Mouse (Mus musculus): Measurements from ENCODE around the gene Vsig1. TPM values are rescaled to one million over a fixed set of nuclear protein-coding genes. Genes with fewer than 3 reads are reported as not detected.
A peak's percentile ranks its signal among the peaks of the same experiment; 100 is the strongest.

Gene Vsig1
- total RNA-seq (2021) = not detected
- long read RNA-seq, experiment 1 = 0 reads
- long read RNA-seq, experiment 2 = 0 reads

- no peak for DNase-seq (ENCODE audit: low spot score in 2 of 2)
Measured at GRCm38 (mm10) chrX:140907360-140907759, at the start of gene Vsig1. TSS of gene Vsig1 (plus strand) at chrX:140907608.

- no peak for DNase-seq (ENCODE audit: low spot score in 2 of 2)
Measured at GRCm38 (mm10) chrX:140862760-140863159, 44.6 kb upstream of the Vsig1 start.

GRCm38 (mm10) chrX:140863431-140863830, 44.0 kb upstream of the Vsig1 start:
- DNase-seq (ENCODE audit: low spot score in 2 of 2) = no peak

DNA sequence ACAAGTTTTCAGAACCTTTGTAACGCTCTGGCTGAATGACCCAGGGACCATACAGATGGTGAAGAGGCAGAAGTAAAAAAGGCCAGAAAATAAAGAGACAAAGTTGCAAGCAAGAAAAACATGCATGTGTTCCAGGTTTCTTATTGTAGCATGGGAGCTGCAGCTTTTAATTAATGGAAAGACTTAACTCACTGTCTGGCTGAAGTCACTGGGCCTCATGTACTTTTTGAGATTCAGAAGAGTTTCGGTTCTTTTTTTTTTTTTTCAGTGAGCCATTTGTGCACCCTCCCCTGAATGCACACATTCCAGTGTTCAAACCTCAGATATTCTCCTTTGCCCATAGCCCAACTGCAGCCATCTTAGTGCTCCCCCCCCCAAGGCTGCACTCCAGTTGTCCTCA, 20.2 kb upstream of the Vsig1 start:
- DNase-seq (ENCODE audit: low spot score in 2 of 2) = no peak

DNA sequence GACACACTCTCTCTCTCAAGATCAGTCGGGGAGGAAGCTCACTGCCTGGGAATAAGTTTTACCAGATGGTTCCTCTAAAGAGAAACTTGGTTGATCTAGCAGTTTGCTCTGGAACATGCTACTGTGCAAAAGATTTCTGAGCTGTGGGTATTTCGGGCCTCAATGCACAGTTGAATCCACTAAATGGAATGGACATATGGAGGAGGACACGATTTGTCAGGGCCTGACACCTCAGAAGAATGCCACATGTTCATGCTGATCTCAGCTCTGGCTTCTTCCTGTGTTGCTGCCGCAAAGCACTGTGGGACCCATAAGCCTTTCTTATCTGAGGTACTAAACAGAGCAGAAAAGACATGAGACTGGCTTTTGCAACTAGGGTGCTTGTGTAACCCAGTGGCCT, 15.6 kb upstream of the Vsig1 start:
- DNase-seq (ENCODE audit: low spot score in 2 of 2) = no peak

- no peak for DNase-seq (ENCODE audit: low spot score in 2 of 2)
Measured at GRCm38 (mm10) chrX:140903487-140903886, 3.9 kb upstream of the Vsig1 start.

- DNase-seq (ENCODE audit: low spot score in 2 of 2) = no peak
Measured at GRCm38 (mm10) chrX:140921321-140921720, 13.9 kb downstream of the Vsig1 start.

DNA sequence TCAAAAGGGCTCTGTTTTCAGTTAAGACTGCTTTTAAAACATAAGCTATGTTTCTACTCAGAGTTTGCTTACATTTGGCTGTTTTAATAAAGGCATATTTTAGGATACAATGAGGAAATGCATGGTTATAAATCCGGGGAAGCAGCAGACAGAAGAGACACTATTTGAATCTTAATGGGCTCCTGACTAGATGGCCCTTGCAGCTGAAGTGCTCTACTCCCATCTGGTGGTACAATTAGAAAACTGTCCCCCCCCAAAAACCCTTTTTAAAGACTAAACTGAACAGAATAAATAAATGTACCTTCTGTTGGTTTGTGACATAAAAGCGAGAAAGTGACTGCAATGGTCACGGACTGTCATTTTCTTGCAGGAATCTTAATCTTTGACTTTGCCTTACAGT, 24.7 kb downstream of the Vsig1 start:
- peak in 1 of 2 experiments; percentile 35 for DNase-seq (ENCODE audit: low spot score in 2 of 2)

DNA sequence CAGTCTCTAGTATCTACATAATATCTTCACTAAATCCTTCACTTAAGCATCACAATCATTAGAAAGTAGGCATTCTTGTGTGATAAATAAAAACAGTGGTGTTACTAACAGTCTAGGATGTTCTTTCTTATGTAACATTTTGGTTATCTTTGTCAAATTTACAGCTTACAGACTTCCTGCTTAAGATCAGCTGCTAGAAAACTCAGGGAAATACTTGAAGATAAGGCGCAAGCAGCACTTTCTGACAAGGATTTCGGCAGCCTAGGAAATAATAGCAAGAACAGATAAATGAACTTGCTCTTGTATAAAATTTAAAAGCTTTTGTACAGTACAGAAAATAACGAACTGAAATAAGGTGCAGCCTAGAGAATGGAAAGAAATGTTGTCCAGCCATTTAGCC, 25.9 kb downstream of the Vsig1 start:
- no peak for DNase-seq (ENCODE audit: low spot score in 2 of 2)

DNA sequence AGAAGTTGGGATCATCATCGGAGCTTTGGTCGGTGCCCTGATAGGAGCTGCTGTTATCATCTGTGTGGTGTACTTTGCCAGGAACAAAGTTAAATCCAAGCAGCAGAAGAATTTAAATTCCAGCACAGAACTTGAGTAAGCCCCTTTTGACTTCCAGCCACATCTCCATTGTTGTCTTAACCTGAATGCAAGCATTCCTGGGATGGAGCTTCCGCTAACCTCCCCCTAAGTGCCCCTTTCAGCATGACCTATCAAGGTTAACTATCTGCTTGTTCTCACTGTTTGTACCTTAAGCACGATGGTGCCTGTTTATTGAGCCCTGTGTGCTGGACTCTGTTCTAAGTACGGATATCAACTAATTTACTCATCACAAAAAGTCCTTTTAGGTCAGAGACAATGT, 28.9 kb downstream of the Vsig1 start:
- no peak for DNase-seq (ENCODE audit: low spot score in 2 of 2)

- DNase-seq (ENCODE audit: low spot score in 2 of 2) = no peak
Measured at GRCm38 (mm10) chrX:140953618-140954017, 46.2 kb downstream of the Vsig1 start.

DNA sequence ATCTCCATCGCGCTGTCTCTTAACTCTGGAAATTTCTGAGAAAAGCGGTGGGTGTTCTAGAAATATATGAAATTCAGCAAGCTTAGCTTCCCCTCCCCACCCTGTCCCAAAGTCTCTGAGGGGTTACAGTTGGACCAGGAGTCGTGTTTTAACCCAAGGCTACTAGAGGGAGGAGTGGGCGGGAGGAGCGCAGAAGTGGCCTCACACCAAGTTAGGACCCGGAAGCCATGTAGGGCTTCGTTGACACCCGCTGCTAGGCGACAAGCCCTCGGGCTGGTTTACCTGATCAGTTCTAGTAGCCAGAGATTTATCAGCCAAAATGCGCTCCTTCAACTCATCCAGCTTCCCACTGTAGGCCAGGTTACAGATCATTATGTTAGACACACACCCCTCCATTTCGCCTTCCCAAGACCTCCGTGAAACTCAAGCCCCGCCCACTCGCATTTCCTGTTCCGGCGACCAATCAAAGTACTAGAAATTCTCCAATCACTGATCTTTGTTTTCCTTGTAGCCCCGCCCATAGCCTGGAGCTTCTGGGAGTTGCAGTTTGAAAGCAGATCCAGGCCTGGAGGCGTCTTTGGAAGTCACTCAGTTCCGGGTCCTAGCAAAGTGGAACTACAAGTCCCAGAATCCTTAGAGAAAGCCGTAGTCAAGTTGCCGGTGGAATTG, 49.0 kb downstream of the Vsig1 start, which contains the start of the genes Psmd10 and Atg4a:
Gene Psmd10, minus strand, starts transcription at position 457 of the 669 bp plus-strand sequence.
Gene Atg4a, plus strand, starts transcription at position 636 of the 669 bp plus-strand sequence.
- peak; percentile 79 to 95 for DNase-seq (ENCODE audit: low spot score in 2 of 2)

GRCm38 (mm10) chrX:140956959-140957358, 49.6 kb downstream of the Vsig1 start:
- DNase-seq (ENCODE audit: low spot score in 2 of 2) = no peak

DNA sequence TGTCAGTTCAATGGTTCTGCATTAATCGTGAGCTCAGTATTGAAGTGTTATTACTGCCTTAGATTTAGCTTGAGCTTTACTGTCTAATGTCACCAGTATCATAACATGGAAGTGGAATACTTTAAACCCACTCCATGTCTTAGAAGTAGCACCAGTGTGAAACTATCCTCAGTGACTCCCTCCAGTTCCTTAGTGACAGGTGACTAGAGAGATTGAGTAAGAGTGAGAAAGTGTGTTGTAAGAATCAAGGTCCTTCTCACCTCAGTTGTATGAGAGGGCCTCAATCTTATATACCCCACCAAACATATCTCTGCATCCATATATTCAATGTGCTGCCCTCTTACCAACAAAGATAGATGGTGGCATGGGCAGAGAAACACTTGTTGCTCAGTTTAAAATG, 71.5 kb downstream of the Vsig1 start:
- no peak for DNase-seq (ENCODE audit: low spot score in 2 of 2)

GRCm38 (mm10) chrX:140979546-140979945, 72.1 kb downstream of the Vsig1 start:
- DNase-seq (ENCODE audit: low spot score in 2 of 2) = peak in 1 of 2 experiments; percentile 43

DNA sequence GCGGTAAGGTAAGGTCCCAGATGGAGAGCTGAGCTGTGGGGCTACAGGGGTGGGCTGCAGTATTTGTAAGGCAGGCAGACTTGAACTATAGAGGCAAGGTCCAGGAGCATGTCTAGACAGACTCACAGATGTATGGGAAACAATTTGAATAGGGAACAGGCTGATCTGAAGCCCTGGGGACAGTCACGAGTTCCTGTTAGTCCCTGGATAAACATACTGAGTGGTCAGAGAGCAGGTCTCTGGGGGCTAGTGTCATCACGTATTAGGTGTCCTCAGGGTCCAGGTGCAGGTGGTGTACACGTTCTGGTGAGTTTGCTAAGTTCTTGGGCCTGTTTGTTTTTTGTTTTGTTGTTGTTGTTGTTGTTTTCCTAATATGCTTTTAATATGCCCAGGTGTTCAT, 72.8 kb downstream of the Vsig1 start:
- DNase-seq (ENCODE audit: low spot score in 2 of 2) = no peak

GRCm38 (mm10) chrX:140983206-140983960, 76.0 kb downstream of the Vsig1 start:
- no peak for DNase-seq (ENCODE audit: low spot score in 2 of 2)

GRCm38 (mm10) chrX:140984795-140985194, 77.4 kb downstream of the Vsig1 start:
- DNase-seq (ENCODE audit: low spot score in 2 of 2) = no peak

DNA sequence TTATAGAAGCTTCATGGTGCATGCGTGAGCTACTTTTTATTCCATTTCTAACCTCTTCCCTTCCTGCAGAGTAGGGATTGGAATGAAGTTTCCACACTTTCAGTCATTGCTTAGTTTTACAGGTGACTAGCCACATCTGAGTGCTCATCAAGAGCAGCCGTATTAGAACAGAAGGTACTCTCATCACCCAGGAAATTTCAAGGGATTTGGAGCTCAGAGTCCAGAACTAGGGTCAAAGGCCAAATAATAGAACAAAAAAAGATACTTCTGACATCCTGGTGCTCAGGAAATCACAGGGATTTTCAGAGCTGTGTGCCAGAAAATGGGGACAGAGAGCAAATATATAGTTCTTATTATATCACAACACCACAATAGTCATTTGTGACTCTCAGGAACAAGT, 77.8 kb downstream of the Vsig1 start:
- DNase-seq (ENCODE audit: low spot score in 2 of 2) = no peak

Measured in layer of hippocampus, postnatal 14 days (tissue).